Mouse (Mus musculus) limb, embryonic 13.5 days (tissue): ENCODE results near the gene Atp8a2. TPM values are rescaled to one million over a fixed set of nuclear protein-coding genes. Genes with fewer than 3 reads are reported as not detected.

Experiments used
- ATAC-seq: fragments of 200-750 bp; cut with Nextera tagmentation; 2 replicates; pipeline ENCODE4 v1.8.0; 2017; ENCODE audit warnings: low read depth, moderate number of reproducible peaks, moderate TSS enrichment; ENCODE audit not compliant: low FRiP score
- H3K27ac ChIP-seq: fragments of 300-500 bp; sonication (generic); 2 replicates; pipeline ENCODE4 v1.5.1; 2015; ENCODE audit warnings: inconsistent platforms, mild to moderate bottlenecking, moderate library complexity
- H3K27me3 ChIP-seq: fragments of 300-500 bp; sonication (generic); 2 replicates; pipeline ENCODE4 v1.6.1; 2015; ENCODE audit warnings: mild to moderate bottlenecking, inconsistent platforms
- H3K36me3 ChIP-seq: fragments of 300-500 bp; sonication (generic); 2 replicates; pipeline ENCODE4 v1.6.1; 2015; ENCODE audit warnings: inconsistent platforms, mild to moderate bottlenecking, moderate library complexity
- H3K4me1 ChIP-seq: fragments of 300-500 bp; sonication (generic); 2 replicates; pipeline ENCODE4 v1.6.1; 2015; ENCODE audit warnings: inconsistent platforms
- H3K4me2 ChIP-seq: fragments of 300-500 bp; sonication (generic); replicated peaks from 2 replicates; pipeline ENCODE4 v1.6.1; 2015; ENCODE audit warnings: inconsistent platforms, mild to moderate bottlenecking, moderate library complexity
- H3K4me3 ChIP-seq: fragments of 300-500 bp; sonication (generic); 2 replicates; pipeline ENCODE4 v1.5.1; 2015; ENCODE audit warnings: moderate library complexity, mild to moderate bottlenecking, inconsistent platforms
- H3K9ac ChIP-seq: fragments of 300-500 bp; sonication (generic); 2 replicates; pipeline ENCODE4 v1.6.1; 2015; ENCODE audit warnings: mild to moderate bottlenecking, inconsistent platforms
- H3K9me3 ChIP-seq: fragments of 300-500 bp; sonication (generic); 2 replicates; pipeline ENCODE4 v1.6.1; 2016; ENCODE audit warnings: inconsistent platforms
- WGBS: fragments of 180-500 bp; shearing (Covaris S2); methylation state at CpG from one replicate; pipeline ENCODE4 v1.1.7; 2015; 5-methylcytosine and 5-hydroxymethylcytosine counted together
- polyA plus RNA-seq: library from polyadenylated mRNA; unstranded; fragments of >200 nt; fragmentation: Nextera tagmentation; extraction: Ambion mirVana; gene quantifications from 2 replicates; pipeline ENCODE4 v1.2.1, GENCODE M21; 2015

Gene Atp8a2
- polyA plus RNA-seq, 1 experiment from 2014 or later: 3.2 TPM

GRCm38 (mm10) chr14:60082771-60083170 lies 114.2 kb downstream of the Atp8a2 start:
- H3K4me3 ChIP-seq: no peak overlapping the region
- no peak overlapping the region for H3K27ac ChIP-seq
- no peak overlapping the region for H3K9ac ChIP-seq
- H3K4me1 ChIP-seq: peaks cover 15% of the 10 kb centered on the region
- H3K4me2 ChIP-seq: no peak overlapping the region
- 0 out of 2 replicates have a peak, but pooled peaks cover 7% of the 10 kb centered on the region for H3K27me3 ChIP-seq
- no peak for ATAC-seq
- H3K9me3 ChIP-seq: no peaks in the 10 kb centered on the region
- H3K36me3 ChIP-seq: no peaks in the 10 kb centered on the region
- 88% methylated on average over 8 of the region's 8 CpGs for WGBS

- Histone ChIP-seq H3K27ac (no peak overlapping the region), H3K36me3 (no peaks in the 10 kb centered on the region), H3K4me2 (no peak overlapping the region), H3K4me1 (no peaks in the 10 kb centered on the region), H3K9ac (no peak overlapping the region), H3K9me3 (no peaks in the 10 kb centered on the region), H3K27me3 (no peaks in the 10 kb centered on the region), H3K4me3 (no peak overlapping the region)
- no peak for ATAC-seq
- 88% methylated on average over 4 of the region's 4 CpGs for WGBS
Observed at GRCm38 (mm10) chr14:60072496-60072895, 124.5 kb downstream of the Atp8a2 start.

- Histone ChIP-seq H3K36me3 (no peaks in the 10 kb centered on the region), H3K9me3 (no peaks in the 10 kb centered on the region), H3K27ac (no peak overlapping the region), H3K4me1 (no peaks in the 10 kb centered on the region), H3K4me2 (no peak overlapping the region), H3K9ac (no peak overlapping the region), H3K27me3 (no peaks in the 10 kb centered on the region), H3K4me3 (no peak overlapping the region)
- WGBS: 69% methylated on average over 3 of the region's 3 CpGs
- ATAC-seq: no peak
Observed at GRCm38 (mm10) chr14:60065186-60065585, 131.8 kb downstream of the Atp8a2 start.

GRCm38 (mm10) chr14:60061023-60061422 lies 136.0 kb downstream of the Atp8a2 start:
- Histone ChIP-seq H3K4me2 (no peak overlapping the region), H3K4me1 (no peaks in the 10 kb centered on the region), H3K27me3 (no peaks in the 10 kb centered on the region), H3K36me3 (no peaks in the 10 kb centered on the region), H3K9ac (no peak overlapping the region), H3K27ac (no peak overlapping the region), H3K9me3 (no peaks in the 10 kb centered on the region), H3K4me3 (no peak overlapping the region)
- WGBS: 93% methylated on average over 3 of the region's 3 CpGs
- ATAC-seq: no peak

- no peak overlapping the region for H3K4me2 ChIP-seq
- H3K9ac ChIP-seq: no peak overlapping the region
- no peaks in the 10 kb centered on the region for H3K36me3 ChIP-seq
- 54% methylated on average over 3 of the region's 3 CpGs for WGBS
- no peak for ATAC-seq
- no peaks in the 10 kb centered on the region for H3K27me3 ChIP-seq
- no peaks in the 10 kb centered on the region for H3K9me3 ChIP-seq
- H3K27ac ChIP-seq: no peak overlapping the region
- no peak overlapping the region for H3K4me3 ChIP-seq
- no peaks in the 10 kb centered on the region for H3K4me1 ChIP-seq
Observed at GRCm38 (mm10) chr14:60058867-60059266, 138.1 kb downstream of the Atp8a2 start.

GRCm38 (mm10) chr14:60055231-60055630 lies 141.7 kb downstream of the Atp8a2 start:
- Histone ChIP-seq H3K27ac (no peak overlapping the region), H3K36me3 (no peaks in the 10 kb centered on the region), H3K4me3 (no peak overlapping the region), H3K4me2 (no peak overlapping the region), H3K27me3 (no peaks in the 10 kb centered on the region), H3K9ac (no peak overlapping the region), H3K4me1 (no peaks in the 10 kb centered on the region), H3K9me3 (no peaks in the 10 kb centered on the region)
- WGBS: 95% methylated on average over 4 of the region's 4 CpGs
- no peak for ATAC-seq

- no peak for ATAC-seq
- 43% methylated on average over 2 of the region's 2 CpGs for WGBS
- Histone ChIP-seq H3K27ac (no peak overlapping the region), H3K4me2 (no peak overlapping the region), H3K4me3 (no peak overlapping the region), H3K4me1 (peaks cover 7% of the 10 kb centered on the region), H3K36me3 (no peaks in the 10 kb centered on the region), H3K9me3 (0 out of 2 replicates have a peak, but pooled peaks cover 3% of the 10 kb centered on the region), H3K27me3 (no peaks in the 10 kb centered on the region), H3K9ac (no peak overlapping the region)
Observed at GRCm38 (mm10) chr14:60030666-60031065, 166.3 kb downstream of the Atp8a2 start.

- Histone ChIP-seq H3K4me2 (no peak overlapping the region), H3K4me1 (peaks cover 5% of the 10 kb centered on the region), H3K27me3 (no peaks in the 10 kb centered on the region), H3K27ac (no peak overlapping the region), H3K9ac (no peak overlapping the region), H3K9me3 (0 out of 2 replicates have a peak, but pooled peaks cover 3% of the 10 kb centered on the region), H3K4me3 (no peak overlapping the region), H3K36me3 (no peaks in the 10 kb centered on the region)
- ATAC-seq: no peak
- 48% methylated on average over 1 of the region's 1 CpGs for WGBS
Observed at GRCm38 (mm10) chr14:60027139-60027538, 169.8 kb downstream of the Atp8a2 start.

- H3K4me1 ChIP-seq: peaks cover 5% of the 10 kb centered on the region
- H3K27ac ChIP-seq: no peak overlapping the region
- no peak overlapping the region for H3K4me3 ChIP-seq
- no peak for ATAC-seq
- 0 out of 2 replicates have a peak, but pooled peaks cover 3% of the 10 kb centered on the region for H3K9me3 ChIP-seq
- no peak overlapping the region for H3K9ac ChIP-seq
- H3K36me3 ChIP-seq: no peaks in the 10 kb centered on the region
- no peaks in the 10 kb centered on the region for H3K27me3 ChIP-seq
- H3K4me2 ChIP-seq: no peak overlapping the region
- 37% methylated on average over 8 of the region's 8 CpGs for WGBS
Observed at GRCm38 (mm10) chr14:60026647-60027046, 170.3 kb downstream of the Atp8a2 start.

- peaks cover 15% of the 10 kb centered on the region; the same call in 1 of the 2 replicates for H3K27me3 ChIP-seq
- no peaks in the 10 kb centered on the region for H3K36me3 ChIP-seq
- no peaks in the 10 kb centered on the region for H3K9me3 ChIP-seq
- WGBS: 30% methylated on average over 4 of the region's 4 CpGs
- ATAC-seq: peak; percentile 72; the same call in 1 of the 2 replicates
- no peak overlapping the region for H3K4me3 ChIP-seq
- H3K27ac ChIP-seq: no peak overlapping the region
- no peak overlapping the region for H3K9ac ChIP-seq
- no peaks in the 10 kb centered on the region for H3K4me1 ChIP-seq
- H3K4me2 ChIP-seq: no peak overlapping the region
Observed at GRCm38 (mm10) chr14:60015891-60016290, 181.1 kb downstream of the Atp8a2 start.

- Histone ChIP-seq H3K36me3 (no peaks in the 10 kb centered on the region), H3K27me3 (no peaks in the 10 kb centered on the region), H3K4me1 (peaks cover 20% of the 10 kb centered on the region), H3K9ac (no peak overlapping the region), H3K4me3 (no peak overlapping the region), H3K9me3 (no peaks in the 10 kb centered on the region), H3K27ac (no peak overlapping the region), H3K4me2 (no peak overlapping the region)
- 72% methylated on average over 1 of the region's 1 CpGs for WGBS
- ATAC-seq: no peak
Observed at GRCm38 (mm10) chr14:60001801-60002200, 195.2 kb downstream of the Atp8a2 start.

- H3K9ac ChIP-seq: no peak overlapping the region
- no peak overlapping the region for H3K4me3 ChIP-seq
- no peak for ATAC-seq
- no peaks in the 10 kb centered on the region for H3K4me1 ChIP-seq
- H3K9me3 ChIP-seq: no peaks in the 10 kb centered on the region
- no peaks in the 10 kb centered on the region for H3K27me3 ChIP-seq
- no peak overlapping the region for H3K4me2 ChIP-seq
- no peak overlapping the region for H3K27ac ChIP-seq
- H3K36me3 ChIP-seq: no peaks in the 10 kb centered on the region
- 61% methylated on average over 5 of the region's 5 CpGs for WGBS
Observed at GRCm38 (mm10) chr14:59988860-59989259, 208.1 kb downstream of the Atp8a2 start.

- Histone ChIP-seq H3K27ac (no peak overlapping the region), H3K36me3 (no peaks in the 10 kb centered on the region), H3K4me1 (no peaks in the 10 kb centered on the region), H3K27me3 (no peaks in the 10 kb centered on the region), H3K9me3 (no peaks in the 10 kb centered on the region), H3K9ac (no peak overlapping the region), H3K4me3 (no peak overlapping the region), H3K4me2 (no peak overlapping the region)
- ATAC-seq: no peak
- 61% methylated on average over 3 of the region's 3 CpGs for WGBS
Observed at GRCm38 (mm10) chr14:59987975-59988374, 209.0 kb downstream of the Atp8a2 start.
